Mouse (Mus musculus): Measurements from ENCODE around the gene Kif1a. TPM values are rescaled to one million over a fixed set of nuclear protein-coding genes. Genes with fewer than 3 reads are reported as not detected.
"Not testable (repeated sequence)": the region's sequence is repeated elsewhere in the genome, so short reads cannot be mapped to it uniquely, and the experiment has no call there.

The Kif1a gene
- polyA plus RNA-seq, 1 experiment from 2014 or later: 19.1 TPM

GRCm38 (mm10) chr1:92981056-92981845 is 120.5 kb downstream of the Kif1a start:
- no peak for ATAC-seq (ENCODE audit: insufficient number of reproducible peaks, low FRiP score, low TSS enrichment, low read depth)
- no peaks in the 10 kb centered on the region for H3K36me3 ChIP-seq
- H3K27ac ChIP-seq: no peak overlapping the region
- H3K27me3 ChIP-seq: no peaks in the 10 kb centered on the region
- 75% methylated on average over 7 of the region's 7 CpGs for WGBS
- no peaks in the 10 kb centered on the region for H3K9me3 ChIP-seq
- H3K4me2 ChIP-seq: no peak overlapping the region
- H3K4me1 ChIP-seq: peaks cover 6% of the 10 kb centered on the region
- H3K4me3 ChIP-seq: no peak overlapping the region
- no peak overlapping the region for H3K9ac ChIP-seq

- peak; percentile 52; the same call in 1 of the 2 replicates for ATAC-seq (ENCODE audit: insufficient number of reproducible peaks, low FRiP score, low TSS enrichment, low read depth)
- Histone ChIP-seq H3K4me3 (no peak overlapping the region), H3K4me2 (no peak overlapping the region), H3K27ac (no peak overlapping the region), H3K4me1 (peaks cover 6% of the 10 kb centered on the region), H3K36me3 (no peaks in the 10 kb centered on the region), H3K27me3 (no peaks in the 10 kb centered on the region), H3K9ac (no peak overlapping the region), H3K9me3 (no peaks in the 10 kb centered on the region)
- WGBS: 12% methylated on average over 11 of the region's 11 CpGs
Measured at GRCm38 (mm10) chr1:92979073-92979602, 122.6 kb downstream of the Kif1a start.

GRCm38 (mm10) chr1:92978645-92979044 is 123.1 kb downstream of the Kif1a start:
- no peak overlapping the region for H3K4me3 ChIP-seq
- H3K9me3 ChIP-seq: no peaks in the 10 kb centered on the region
- WGBS: 37% methylated on average over 7 of the region's 7 CpGs
- H3K4me2 ChIP-seq: no peak overlapping the region
- H3K36me3 ChIP-seq: no peaks in the 10 kb centered on the region
- no peak for ATAC-seq (ENCODE audit: insufficient number of reproducible peaks, low FRiP score, low TSS enrichment, low read depth)
- H3K9ac ChIP-seq: no peak overlapping the region
- no peak overlapping the region for H3K27ac ChIP-seq
- H3K27me3 ChIP-seq: no peaks in the 10 kb centered on the region
- peaks cover 6% of the 10 kb centered on the region for H3K4me1 ChIP-seq

GRCm38 (mm10) chr1:92976141-92976566 is 125.6 kb downstream of the Kif1a start:
- WGBS: 39% methylated on average over 6 of the region's 6 CpGs

GRCm38 (mm10) chr1:92972854-92973253 is 128.9 kb downstream of the Kif1a start:
- Histone ChIP-seq H3K4me2 (no peak overlapping the region), H3K4me3 (no peak overlapping the region), H3K27ac (no peak overlapping the region), H3K4me1 (no peaks in the 10 kb centered on the region), H3K36me3 (no peaks in the 10 kb centered on the region), H3K9me3 (no peaks in the 10 kb centered on the region), H3K9ac (no peak overlapping the region), H3K27me3 (no peaks in the 10 kb centered on the region)
- no peak for ATAC-seq (ENCODE audit: insufficient number of reproducible peaks, low FRiP score, low TSS enrichment, low read depth)
- WGBS: 57% methylated on average over 1 of the region's 1 CpGs

More at GRCm38 (mm10) chr1:92976141-92976566, 125.6 kb downstream of the Kif1a start:
- Histone ChIP-seq H3K27ac (no peak overlapping the region), H3K4me2 (no peak overlapping the region), H3K4me3 (no peak overlapping the region), H3K9me3 (no peaks in the 10 kb centered on the region), H3K9ac (no peak overlapping the region), H3K36me3 (no peaks in the 10 kb centered on the region), H3K27me3 (no peaks in the 10 kb centered on the region), H3K4me1 (peaks cover 6% of the 10 kb centered on the region)
- no peak for ATAC-seq (ENCODE audit: insufficient number of reproducible peaks, low FRiP score, low TSS enrichment, low read depth)

- Histone ChIP-seq H3K27me3 (no peaks in the 10 kb centered on the region), H3K27ac (no peak overlapping the region), H3K4me3 (no peak overlapping the region), H3K9me3 (no peaks in the 10 kb centered on the region), H3K9ac (no peak overlapping the region), H3K4me2 (no peak overlapping the region), H3K36me3 (no peaks in the 10 kb centered on the region), H3K4me1 (no peaks in the 10 kb centered on the region)
- WGBS: 81% methylated on average over 7 of the region's 7 CpGs
- ATAC-seq (ENCODE audit: insufficient number of reproducible peaks, low FRiP score, low TSS enrichment, low read depth): no peak
Measured at GRCm38 (mm10) chr1:92971879-92972795, 129.6 kb downstream of the Kif1a start.

GRCm38 (mm10) chr1:92970791-92971190 is 131.0 kb downstream of the Kif1a start:
- not testable (repeated sequence) for H3K4me2 ChIP-seq; H3K4me3 ChIP-seq; H3K4me1 ChIP-seq; H3K27ac ChIP-seq; H3K27me3 ChIP-seq; H3K9ac ChIP-seq; ATAC-seq (ENCODE audit: insufficient number of reproducible peaks, low FRiP score, low TSS enrichment, low read depth); H3K36me3 ChIP-seq; H3K9me3 ChIP-seq
- 81% methylated on average over 6 of the region's 6 CpGs for WGBS

Other genes starting within 250 kb of the Kif1a start
- gene Ankmy1, start 199.0 kb downstream of the Kif1a start, polyA plus RNA-seq (2015; fragmentation: Nextera tagmentation; extraction: Ambion mirVana): 0.20 and 0.43 TPM in 2 replicates
- gene Dusp28, start 195.0 kb downstream of the Kif1a start, polyA plus RNA-seq (2015; fragmentation: Nextera tagmentation; extraction: Ambion mirVana): 9.8 and 11.7 TPM in 2 replicates
- 37.7 and 44.7 TPM in 2 replicates for gene Rnpepl1, start 191.2 kb downstream of the Kif1a start, polyA plus RNA-seq (2015; fragmentation: Nextera tagmentation; extraction: Ambion mirVana)
- gene Capn10, start 167.6 kb downstream of the Kif1a start, polyA plus RNA-seq (2015; fragmentation: Nextera tagmentation; extraction: Ambion mirVana): 29.1 and 29.9 TPM in 2 replicates
- 1.8 and 2.5 TPM in 2 replicates for gene Gpr35, start 151.1 kb downstream of the Kif1a start, polyA plus RNA-seq (2015; fragmentation: Nextera tagmentation; extraction: Ambion mirVana)
- not detected in 2 replicates for gene Aqp12, start 95.6 kb downstream of the Kif1a start, polyA plus RNA-seq (2015; fragmentation: Nextera tagmentation; extraction: Ambion mirVana)
- not detected in 2 replicates for gene Agxt, start 33.3 kb upstream of the Kif1a start, polyA plus RNA-seq (2015; fragmentation: Nextera tagmentation; extraction: Ambion mirVana)
- 27.6 and 28.8 TPM in 2 replicates for gene 2310007B03Rik, start 59.0 kb upstream of the Kif1a start, polyA plus RNA-seq (2015; fragmentation: Nextera tagmentation; extraction: Ambion mirVana)
- gene Crocc2, start 66.8 kb upstream of the Kif1a start, polyA plus RNA-seq (2015; fragmentation: Nextera tagmentation; extraction: Ambion mirVana): 0.23 and 0.24 TPM in 2 replicates
- 15.2 and 16.0 TPM in 2 replicates for gene Sned1, start 133.9 kb upstream of the Kif1a start, polyA plus RNA-seq (2015; fragmentation: Nextera tagmentation; extraction: Ambion mirVana)
- gene Mterf4, start 204.0 kb upstream of the Kif1a start, polyA plus RNA-seq (2015; fragmentation: Nextera tagmentation; extraction: Ambion mirVana): 28.1 and 28.9 TPM in 2 replicates
- 48.0 and 55.7 TPM in 2 replicates for gene Ppp1r7, start 240.9 kb upstream of the Kif1a start, polyA plus RNA-seq (2015; fragmentation: Nextera tagmentation; extraction: Ambion mirVana)
- 12.3 and 13.1 TPM in 2 replicates for gene Pask, start 241.5 kb upstream of the Kif1a start, polyA plus RNA-seq (2015; fragmentation: Nextera tagmentation; extraction: Ambion mirVana)

All from limb, embryonic 15.5 days (tissue).